In the genomic region with DNA sequence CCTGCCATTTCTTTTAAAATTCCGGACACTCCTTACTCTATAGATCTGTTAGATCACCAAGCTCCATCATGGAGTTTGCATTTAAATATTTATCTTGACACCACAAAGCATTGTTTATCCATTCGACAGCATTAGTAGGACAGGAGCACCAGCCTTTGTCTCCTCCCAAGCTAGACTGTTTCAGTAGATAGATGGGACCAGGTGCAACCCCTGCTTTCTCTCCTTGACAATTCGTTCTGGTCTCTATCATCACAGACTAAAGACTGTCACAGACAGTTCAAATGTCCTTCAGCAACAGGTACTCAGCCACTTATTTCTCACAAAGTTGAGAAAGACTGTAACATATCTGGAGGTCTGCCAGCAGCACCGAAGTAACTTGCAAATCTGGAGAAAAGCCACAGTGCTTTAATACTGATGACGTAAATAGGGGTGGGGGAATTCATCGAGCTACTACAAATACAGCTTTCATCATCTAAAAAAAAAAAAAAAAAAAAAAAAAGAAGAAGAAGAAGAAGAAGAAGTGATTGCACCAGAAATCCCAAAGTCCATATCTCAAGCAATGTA, we compare ENCODE assay signal across 20 mouse cellular contexts. TPM values are rescaled to one million over a fixed set of nuclear protein-coding genes. Genes with fewer than 3 reads are reported as not detected.
DNase-seq lines count a peak whose midpoint lies in the region; ATAC-seq and TF ChIP-seq lines count a peak whose summit lies in the region.
"Had no signal": no experiment of that assay in that cellular context is flagged by ENCODE, and none has a peak within 500 bp of the region (broad histone marks: within the 10 kb centered on the region; RNA-seq: fewer than 3 reads in every experiment).

No protein-coding gene starts in this region.

- H3ac ChIP-seq in myocyte (ENCODE audit: control insufficient read depth, insufficient read length) = no peak overlapping the region

- no peak for TF ChIP-seq CTCF in brain, embryonic 14.5 days (IDR thresholded peaks at IDR 0.05; ENCODE audit: borderline replicate concordance, extremely low read depth, insufficient read depth, insufficient read length)
- no peak for TF ChIP-seq CTCF in cerebellum, adult 2 months (IDR thresholded peaks at IDR 0.05; ENCODE audit: borderline replicate concordance, insufficient read depth, low read depth, low read length)

- H3K27ac ChIP-seq in hindbrain, embryonic 14.5 days = no peak overlapping the region
- H3K27ac ChIP-seq in hindbrain, embryonic 16.5 days (ENCODE audit: low read depth, low read length) = no peak overlapping the region
- no peak overlapping the region for H3K27ac ChIP-seq in midbrain, embryonic 14.5 days (replicated peaks; ENCODE audit: low read depth, low read length)
- no peak overlapping the region for H3K27ac ChIP-seq in midbrain, embryonic 10.5 days (replicated peaks)
- H3K27ac ChIP-seq in cerebellum, adult 2 months (ENCODE audit: insufficient read depth, low read length) = no peak overlapping the region
- H3K27ac ChIP-seq: embryonic facial prominence, embryonic 12.5 days; limb, embryonic 12.5 days; liver, embryonic 13.5 days had no signal

- TF ChIP-seq POLR2A in brain, embryonic 14.5 days (IDR thresholded peaks at IDR 0.05; ENCODE audit: borderline replicate concordance, extremely low read depth, insufficient read depth, insufficient read length, poor library complexity, severe bottlenecking) = no peak
- no peak for TF ChIP-seq POLR2A in myocyte (IDR thresholded peaks at IDR 0.05; ENCODE audit: insufficient read length, low read depth)
- TF ChIP-seq POLR2A in cerebellum, adult 2 months (IDR thresholded peaks at IDR 0.05; ENCODE audit: borderline replicate concordance, insufficient read depth, low read length) = no peak

- H3K9me3 ChIP-seq in hindbrain, embryonic 14.5 days (ENCODE audit: control insufficient read depth, low read length) = no peaks in the 10 kb centered on the region
- no peaks in the 10 kb centered on the region for H3K9me3 ChIP-seq in hindbrain, embryonic 16.5 days (ENCODE audit: control insufficient read depth, low read length)
- H3K9me3 ChIP-seq in midbrain, embryonic 14.5 days (ENCODE audit: control insufficient read depth, low read length) = no peaks in the 10 kb centered on the region
- no peaks in the 10 kb centered on the region for H3K9me3 ChIP-seq in midbrain, embryonic 10.5 days (replicated peaks)
- H3K9me3 ChIP-seq: embryonic facial prominence, embryonic 12.5 days; limb, embryonic 12.5 days; liver, embryonic 13.5 days had no signal

- 0 out of 2 replicates have a peak overlapping the region, but pooled peaks have one; percentile 79 for H3K4me2 ChIP-seq in hindbrain, embryonic 14.5 days (replicated peaks)
- H3K4me2 ChIP-seq in hindbrain, embryonic 16.5 days (ENCODE audit: low read length) = no peak overlapping the region
- no peak overlapping the region; the same call in 1 of the 2 replicates for H3K4me2 ChIP-seq in midbrain, embryonic 14.5 days (ENCODE audit: low read length)
- H3K4me2 ChIP-seq in myocyte (ENCODE audit: low read depth) = peak overlapping the region; percentile 62
- H3K4me2 ChIP-seq: embryonic facial prominence, embryonic 12.5 days; heart, embryonic 11.5 days; limb, embryonic 12.5 days; liver, embryonic 13.5 days had no signal

- ATAC-seq in hindbrain, embryonic 14.5 days (ENCODE audit: low FRiP score) = no peak
- no peak for ATAC-seq in hindbrain, embryonic 16.5 days
- no peak for ATAC-seq in midbrain, embryonic 14.5 days (ENCODE audit: low FRiP score, low TSS enrichment)
- ATAC-seq: inflammation-experienced regulatory T-cells, adult 6 months had no signal

- H3K4me1 ChIP-seq in hindbrain, embryonic 14.5 days (replicated peaks; ENCODE audit: control insufficient read depth, insufficient read depth, low read length) = peaks cover 42% of the 10 kb centered on the region
- peaks cover 27% of the 10 kb centered on the region for H3K4me1 ChIP-seq in hindbrain, embryonic 16.5 days (ENCODE audit: control insufficient read depth, insufficient read depth, low read depth, low read length)
- peaks cover 41% of the 10 kb centered on the region for H3K4me1 ChIP-seq in midbrain, embryonic 14.5 days (ENCODE audit: control insufficient read depth, insufficient read depth, low read length)
- peaks cover 24% of the 10 kb centered on the region for H3K4me1 ChIP-seq in midbrain, embryonic 10.5 days
- H3K4me1 ChIP-seq in cerebellum, adult 2 months (ENCODE audit: control insufficient read depth, insufficient read depth, low read length) = peaks cover 9% of the 10 kb centered on the region; the same call in 1 of the 2 replicates

- H3K4me3 ChIP-seq in hindbrain, embryonic 14.5 days (replicated peaks; ENCODE audit: low read length) = no peak overlapping the region
- no peak overlapping the region for H3K4me3 ChIP-seq in hindbrain, embryonic 16.5 days (ENCODE audit: low read length)
- H3K4me3 ChIP-seq in midbrain, embryonic 14.5 days (replicated peaks; ENCODE audit: low read depth, low read length) = no peak overlapping the region
- H3K4me3 ChIP-seq in midbrain, embryonic 10.5 days = no peak overlapping the region
- no peak overlapping the region for H3K4me3 ChIP-seq in myocyte
- no peak overlapping the region for H3K4me3 ChIP-seq in cerebellum, adult 2 months (replicated peaks; ENCODE audit: insufficient read depth, low read depth, low read length)
- H3K4me3 ChIP-seq: embryonic facial prominence, embryonic 12.5 days; limb, embryonic 12.5 days; liver, embryonic 13.5 days had no signal

- no peaks in the 10 kb centered on the region for H3K27me3 ChIP-seq in hindbrain, embryonic 14.5 days (ENCODE audit: control insufficient read depth, insufficient read depth, low read length)
- no peaks in the 10 kb centered on the region for H3K27me3 ChIP-seq in hindbrain, embryonic 16.5 days (replicated peaks; ENCODE audit: control insufficient read depth, insufficient read depth, low read length)
- H3K27me3 ChIP-seq in midbrain, embryonic 14.5 days (ENCODE audit: control insufficient read depth, insufficient read depth, low read length) = no peaks in the 10 kb centered on the region
- peaks cover 19% of the 10 kb centered on the region for H3K27me3 ChIP-seq in midbrain, embryonic 10.5 days (ENCODE audit: low read depth, poor library complexity, severe bottlenecking)
- H3K27me3 ChIP-seq in myocyte (ENCODE audit: control insufficient read depth, insufficient read depth, insufficient read length) = no peaks in the 10 kb centered on the region
- no peaks in the 10 kb centered on the region for H3K27me3 ChIP-seq in cerebellum, adult 2 months (ENCODE audit: control insufficient read depth, insufficient read depth, low read length)

- H3K79me2 ChIP-seq in myocyte (ENCODE audit: control insufficient read depth, insufficient read depth) = peaks cover 76% of the 10 kb centered on the region

- WGBS in hindbrain, embryonic 14.5 days = 51% methylated on average over 6 of the region's 6 CpGs
- WGBS in hindbrain, embryonic 16.5 days = 43% methylated on average over 6 of the region's 6 CpGs
- WGBS in midbrain, embryonic 14.5 days = 64% methylated on average over 6 of the region's 6 CpGs
- WGBS in midbrain, embryonic 10.5 days = 85% methylated on average over 6 of the region's 6 CpGs
- 40% methylated on average over 6 of the region's 6 CpGs for WGBS in cerebellum, adult 2 months

- H3K9ac ChIP-seq in hindbrain, embryonic 14.5 days = no peak overlapping the region
- no peak overlapping the region for H3K9ac ChIP-seq in hindbrain, embryonic 16.5 days (ENCODE audit: low read depth, low read length)
- H3K9ac ChIP-seq in midbrain, embryonic 14.5 days (replicated peaks; ENCODE audit: low read length) = no peak overlapping the region
- H3K9ac ChIP-seq: embryonic facial prominence, embryonic 12.5 days; limb, embryonic 12.5 days; liver, embryonic 13.5 days had no signal

- H3K36me3 ChIP-seq in hindbrain, embryonic 14.5 days (replicated peaks; ENCODE audit: control insufficient read depth, insufficient read depth) = peaks cover 6% of the 10 kb centered on the region
- no peaks in the 10 kb centered on the region for H3K36me3 ChIP-seq in hindbrain, embryonic 16.5 days (ENCODE audit: control insufficient read depth, insufficient read depth, low read length)
- H3K36me3 ChIP-seq in midbrain, embryonic 14.5 days (ENCODE audit: control insufficient read depth, insufficient read depth, low read length) = no peaks in the 10 kb centered on the region
- no peaks in the 10 kb centered on the region for H3K36me3 ChIP-seq in midbrain, embryonic 10.5 days
- H3K36me3 ChIP-seq in myocyte (ENCODE audit: control insufficient read depth, insufficient read depth) = no peaks in the 10 kb centered on the region
- H3K36me3 ChIP-seq: embryonic facial prominence, embryonic 12.5 days; limb, embryonic 12.5 days; liver, embryonic 13.5 days had no signal

- no peak for DNase-seq in hindbrain, embryonic 14.5 days (ENCODE audit: low spot score)
- peak; percentile 29 for DNase-seq in midbrain, embryonic 14.5 days
- DNase-seq in midbrain, embryonic 10.5 days (ENCODE audit: low spot score) = no peak
- DNase-seq in brain, embryonic 14.5 days (ENCODE audit: low read depth) = peak; percentile 59
- DNase-seq in cerebellum, adult 2 months = no peak
- DNase-seq: adrenal gland, adult 8-10 months; cerebellum, adult 9-11 months; heart, postnatal 14 days; kidney, adult 8-10 months; kidney, postnatal 14 days; liver, embryonic 13.5 days; lung, postnatal 10 days; right cerebral cortex, postnatal 25 days; thymus, postnatal 36 days had no signal

TF ChIP-seq in myocyte, 11 proteins besides CTCF, POLR2A, EP300 and RAD21:
- TF ChIP-seq MYOD1 (IDR thresholded peaks at IDR 0.05; ENCODE audit: control insufficient read depth in 1 of 3, insufficient read length in 2 of 3, low read depth in 2 of 3) (peak in 2 of 3 experiments; percentile 50 to 58), CEBPB (IDR thresholded peaks at IDR 0.05; ENCODE audit: insufficient read depth, poor library complexity, severe bottlenecking) (no peak)
TF ChIP-seq in myocyte: peak in this region for 1.

RNA-seq across cellular contexts. Expression of a gene that starts 4.7 kb away (rescaled TPM):
- polyA plus RNA-seq in hindbrain, embryonic 14.5 days (2014; fragmentation: Nextera tagmentation; extraction: Ambion mirVana) = 349 and 373 TPM in 2 replicates
- polyA plus RNA-seq in hindbrain, embryonic 16.5 days (2015; fragmentation: Nextera tagmentation; extraction: Ambion mirVana) = 450 and 495 TPM in 2 replicates
- 389 and 477 TPM in 2 replicates for polyA plus RNA-seq in midbrain, embryonic 14.5 days (2014; fragmentation: Nextera tagmentation; extraction: Ambion mirVana)
- polyA plus RNA-seq in midbrain, embryonic 10.5 days (2016; fragmentation: Nextera tagmentation; extraction: Ambion mirVana) = 48.9 and 94.9 TPM in 2 replicates
- polyA plus RNA-seq in brain, embryonic 14.5 days (2012; rRNA removed) = 104 and 231 TPM in 2 replicates
- 327 TPM for polyA plus RNA-seq in myocyte (2012; fragmentation: generic; extraction: Trizol)
- polyA plus RNA-seq in cerebellum, adult 2 months (2012; rRNA removed) = 149 and 156 TPM in 2 replicates

Comparison
In these comparisons a context has a peak if more than half of its experiments do, and no peak if none do; other contexts are left out.
1. DNase-seq: peak in midbrain, embryonic 14.5 days (single experiment) and brain, embryonic 14.5 days (single experiment); none in hindbrain, embryonic 14.5 days (single experiment), midbrain, embryonic 10.5 days (single experiment) and cerebellum, adult 2 months (0 of 2).
2. H3K4me2 ChIP-seq: peak in hindbrain, embryonic 14.5 days (single experiment) and myocyte (single experiment); none in hindbrain, embryonic 16.5 days (single experiment) and midbrain, embryonic 14.5 days (single experiment).